Mouse (Mus musculus) kidney, postnatal 4 days (tissue): Measurements from ENCODE around the gene Cmklr1.
"Not testable (repeated sequence)": the region's sequence is repeated elsewhere in the genome, so short reads cannot be mapped to it uniquely, and the experiment has no call there.

Experiments
- DNase-seq, 2 experiments: peaks; one replicate each; pipeline ENCODE4 v3.0.0; 2021; ENCODE audit warnings: mixed read lengths in 2 of 2

The Cmklr1 gene

DNA sequence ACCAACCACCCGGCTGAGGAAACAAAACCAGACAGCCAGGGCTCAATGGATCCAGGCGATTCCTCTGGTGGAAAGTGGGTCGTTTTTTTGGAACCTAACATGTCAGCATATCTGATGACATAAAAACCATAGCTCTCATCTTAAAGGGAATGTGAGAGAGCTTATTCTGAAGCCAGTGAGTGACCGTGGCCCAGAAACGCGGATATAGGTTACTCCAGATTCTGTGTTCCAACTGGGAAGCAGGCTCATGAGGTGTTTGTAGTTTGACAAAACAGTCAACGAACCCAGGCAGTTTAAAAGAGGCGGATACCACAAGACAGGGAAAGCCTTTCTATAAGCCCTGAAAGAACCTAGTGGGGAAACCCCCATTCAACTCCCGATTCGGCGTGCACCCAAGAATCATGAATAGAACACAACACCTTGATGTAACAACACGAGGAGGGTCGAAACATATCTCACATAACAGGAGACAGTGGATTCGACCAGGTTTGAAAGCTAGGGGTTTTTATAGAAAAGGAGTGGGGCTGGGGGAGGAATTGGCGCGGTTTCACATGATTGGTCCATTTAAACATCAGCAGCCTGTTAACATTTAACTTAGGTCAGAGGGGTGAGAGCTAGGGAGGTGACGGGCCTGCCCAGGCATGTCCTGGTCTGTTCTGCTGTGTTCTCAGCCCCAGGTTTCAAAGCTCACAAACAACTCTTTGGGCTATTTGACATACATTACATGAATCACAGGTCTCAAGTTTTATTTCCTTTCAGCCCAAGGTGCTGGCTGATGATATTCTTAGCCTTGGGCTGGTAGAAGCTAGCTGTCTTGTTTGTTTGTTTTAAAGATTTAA is 64.4 kb downstream of the Cmklr1 start:
- not testable (repeated sequence) for DNase-seq

DNA sequence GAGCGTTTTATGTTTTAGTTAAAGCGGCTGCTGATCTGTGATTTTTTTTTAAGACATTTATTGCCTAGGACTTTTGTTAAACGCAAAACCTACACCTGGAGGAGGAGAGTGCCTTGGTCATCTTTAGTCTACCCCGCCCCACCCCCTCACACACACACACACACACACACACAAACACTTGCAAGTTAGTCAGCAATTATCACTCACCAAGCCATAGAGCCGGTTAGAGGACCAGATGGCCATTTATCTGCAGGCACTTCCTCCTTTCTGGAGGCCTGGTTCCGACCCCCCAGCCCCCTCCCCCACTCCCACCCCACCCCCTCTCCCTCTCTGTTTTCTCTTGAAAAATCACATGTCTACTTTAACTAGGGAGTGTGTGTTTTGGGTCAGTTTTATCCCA is 65.8 kb downstream of the Cmklr1 start:
- DNase-seq = no peak

DNA sequence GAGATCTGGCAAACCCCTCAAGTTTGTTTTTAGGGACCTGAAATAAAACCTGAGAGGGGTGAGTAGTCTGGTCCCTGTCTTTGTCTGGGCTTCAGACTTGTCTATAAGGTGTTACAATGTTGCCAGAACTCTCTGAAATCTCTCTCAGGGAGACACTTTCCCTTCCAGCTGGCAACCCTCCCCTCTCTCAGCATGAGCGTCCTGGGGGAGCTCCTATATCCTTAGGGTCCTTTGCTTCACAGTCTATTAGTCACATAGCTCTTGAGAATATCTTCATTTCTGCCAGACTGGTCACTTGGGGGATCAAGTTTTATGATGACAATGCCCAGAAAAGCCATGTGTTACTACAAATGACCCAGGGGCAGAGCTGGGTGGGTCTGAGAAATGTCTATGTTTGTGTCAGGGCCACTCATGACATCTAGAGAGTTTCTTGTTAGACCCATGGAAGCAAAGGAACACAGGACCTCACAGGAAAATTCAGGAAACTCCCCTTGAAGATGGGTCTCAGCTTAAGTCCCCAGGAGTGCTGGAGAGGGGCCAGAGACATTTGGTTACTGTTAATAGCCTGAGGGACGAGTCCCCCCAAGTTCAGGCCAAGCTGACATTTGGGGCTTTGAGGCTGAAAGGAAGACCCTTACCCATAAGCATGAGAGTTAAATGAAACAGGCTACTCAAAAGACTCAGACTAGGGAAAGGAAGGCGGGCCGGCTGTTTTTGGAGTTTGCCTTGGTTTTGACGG is 66.6 kb downstream of the Cmklr1 start:
- no peak for DNase-seq

DNA sequence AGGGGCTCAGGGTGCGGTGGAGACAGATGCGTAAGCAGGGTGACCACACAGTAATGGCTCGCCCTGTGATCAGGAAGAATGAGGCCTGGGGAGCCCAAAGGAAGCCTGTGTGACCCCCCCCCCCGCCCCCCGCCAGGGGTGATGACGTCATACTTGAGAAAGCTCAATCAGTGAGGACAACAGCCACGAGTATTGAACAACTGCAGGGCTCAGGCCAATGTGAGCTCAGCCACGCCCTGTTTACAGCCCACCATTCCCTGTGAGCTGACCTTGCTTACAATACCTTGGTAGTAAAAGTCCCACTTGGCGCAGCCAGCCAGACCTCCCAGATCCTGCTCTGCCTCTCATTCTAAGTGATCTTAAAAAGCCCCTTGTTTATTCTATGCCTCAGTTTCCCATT is 69.4 kb downstream of the Cmklr1 start:
- no peak for DNase-seq

DNA sequence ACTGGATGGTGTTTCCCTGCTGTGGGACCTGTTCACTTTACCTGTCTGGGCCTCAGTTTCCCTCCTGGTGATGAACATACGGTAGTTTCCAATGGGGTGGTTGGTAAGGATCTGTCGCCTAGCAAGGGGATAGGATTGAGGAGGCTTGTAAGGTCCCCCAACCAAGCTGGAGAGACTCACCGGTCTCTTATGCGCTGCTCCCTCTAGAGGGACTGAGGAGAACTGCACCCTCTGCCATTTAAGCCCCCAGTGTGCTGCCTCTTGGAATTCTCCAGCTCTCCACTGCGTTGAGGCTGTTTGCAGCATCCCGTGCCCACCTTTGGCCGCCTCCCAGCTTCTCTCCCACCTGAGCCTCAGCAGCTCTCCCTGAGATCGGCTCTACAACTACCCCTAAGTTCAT is 70.0 kb downstream of the Cmklr1 start:
- DNase-seq = peak; percentile 51 to 55

GRCm38 (mm10) chr5:113579128-113579527 is 71.1 kb downstream of the Cmklr1 start:
- no peak for DNase-seq

GRCm38 (mm10) chr5:113578428-113578827 is 71.8 kb downstream of the Cmklr1 start:
- no peak for DNase-seq

GRCm38 (mm10) chr5:113577555-113577954 is 72.7 kb downstream of the Cmklr1 start:
- peak in 1 of 2 experiments; percentile 36 for DNase-seq

DNA sequence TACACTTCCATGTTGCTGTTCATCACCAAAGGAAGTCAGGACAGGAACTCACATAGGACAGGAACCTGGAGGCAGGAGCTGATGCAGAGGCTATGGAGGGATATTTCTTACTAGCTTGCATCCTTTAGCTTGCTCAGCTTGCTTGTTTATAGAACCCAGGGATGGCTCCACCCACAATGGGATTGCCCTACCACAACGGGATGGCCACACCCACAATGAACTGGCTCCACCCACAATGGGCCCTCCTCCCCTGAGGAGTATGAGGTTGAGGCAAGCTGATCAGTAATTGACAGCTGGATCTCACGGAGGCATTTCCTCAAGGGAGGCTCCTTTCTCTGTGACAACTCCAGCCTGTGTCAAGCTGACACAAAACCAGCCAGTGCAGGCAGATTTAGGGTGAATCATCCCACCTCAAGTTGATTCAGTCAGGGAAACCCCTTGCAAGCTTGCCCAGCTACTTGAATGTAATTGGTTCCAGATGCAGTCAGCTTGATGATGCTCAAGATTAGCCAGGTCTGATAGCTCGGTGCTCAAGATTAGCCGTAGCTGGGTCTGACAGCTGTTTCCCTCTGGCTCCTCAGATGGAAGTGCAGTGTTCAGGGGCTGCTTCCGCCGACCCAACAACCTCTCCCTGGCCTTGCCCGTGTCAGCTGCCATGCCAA is 80.0 kb downstream of the Cmklr1 start:
- DNase-seq = no peak

DNA sequence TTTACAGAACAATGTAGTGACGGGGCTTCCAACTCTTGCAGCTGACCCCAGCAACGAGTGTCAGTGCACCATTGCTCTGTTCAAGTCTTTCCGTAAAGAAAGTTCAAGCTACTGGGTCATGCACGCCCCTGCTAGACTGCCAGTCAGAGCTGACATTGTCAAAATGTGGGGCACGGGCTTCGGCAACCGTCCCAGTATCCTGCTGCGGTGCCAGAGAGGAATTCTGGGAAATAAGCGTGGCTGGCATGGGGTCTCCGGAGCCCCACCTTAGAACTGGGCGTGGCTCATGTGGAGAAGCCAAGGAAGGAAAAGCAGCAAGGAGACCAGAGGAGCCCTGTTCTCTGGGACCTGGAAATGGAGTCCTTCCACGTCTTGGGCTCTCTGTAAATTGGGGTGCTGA is 84.4 kb downstream of the Cmklr1 start:
- no peak for DNase-seq

DNA sequence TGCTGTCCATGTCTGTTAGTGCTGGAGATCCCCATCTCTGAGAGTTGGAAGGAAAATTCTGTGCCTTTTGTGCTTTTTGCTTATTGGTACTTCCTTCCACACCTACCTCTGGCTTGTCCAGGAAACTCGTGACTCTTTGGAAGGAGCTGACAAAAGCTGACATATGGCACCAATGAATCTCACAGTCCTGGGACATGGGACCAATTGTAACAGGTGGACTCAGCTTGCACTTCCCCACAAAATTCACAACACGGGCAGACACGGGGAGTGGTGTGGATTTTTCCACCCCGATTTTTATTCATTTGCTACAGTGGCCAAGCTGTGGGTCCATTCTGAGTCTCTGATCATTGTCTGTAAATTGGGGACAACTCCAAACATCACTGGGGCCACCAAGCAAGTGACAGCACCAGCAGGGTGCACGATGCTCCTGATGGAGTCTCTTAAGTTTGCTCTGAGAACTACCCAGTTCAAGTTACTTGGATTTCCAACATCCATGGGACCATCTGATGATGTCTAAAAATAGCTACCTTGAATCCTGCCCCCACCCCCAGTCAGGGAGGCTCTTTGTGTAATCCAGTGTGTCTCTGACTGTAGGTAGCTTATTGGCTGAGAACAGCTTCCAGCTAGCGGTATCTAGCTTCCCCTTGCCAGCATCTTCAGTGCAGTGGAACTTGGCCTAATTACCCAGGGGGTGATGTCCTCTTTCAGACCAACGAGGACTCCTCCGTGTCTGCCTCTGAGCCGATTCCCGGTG is 84.9 kb downstream of the Cmklr1 start:
- DNase-seq = no peak

DNA sequence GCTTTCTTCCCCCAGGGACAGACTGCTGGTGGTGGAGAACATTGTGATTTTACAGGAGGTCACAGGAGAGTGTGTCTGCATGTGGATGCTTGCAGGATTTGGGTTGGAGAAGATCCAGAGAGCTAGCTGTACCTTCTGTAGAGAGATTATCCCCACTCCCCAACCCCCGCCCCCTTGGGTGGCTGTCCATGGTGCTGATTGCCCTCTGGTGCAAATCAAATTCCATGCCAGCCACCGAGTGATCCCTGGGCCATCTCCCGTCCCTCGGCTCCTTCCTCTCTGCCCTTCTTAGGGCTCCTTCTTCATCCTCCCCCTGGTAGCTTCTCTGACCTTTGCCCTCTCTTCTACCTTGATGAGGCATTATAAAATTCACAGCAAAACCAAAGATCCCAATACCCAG is 85.8 kb downstream of the Cmklr1 start:
- DNase-seq = peak; percentile 58 to 64
